Mouse (Mus musculus) bone marrow, adult 2 months (tissue): ENCODE results near the gene Zbbx.
A peak's percentile ranks its signal among the peaks of the same experiment; 100 is the strongest.

Experiments
- CTCF ChIP-seq: fragments of 200-500 bp; IDR thresholded peaks from 2 replicates; pipeline ENCODE4 v1.5.1; 2011; ENCODE audit warnings: low read length, control low read depth; ENCODE audit not compliant: control insufficient read depth, insufficient read depth
- POLR2A ChIP-seq: fragments of 200-500 bp; IDR thresholded peaks from 2 replicates; pipeline ENCODE4 v1.6.1; 2011; ENCODE audit warnings: low read depth, mild to moderate bottlenecking, control low read depth, low read length, borderline replicate concordance; ENCODE audit not compliant: control insufficient read depth

DNA sequence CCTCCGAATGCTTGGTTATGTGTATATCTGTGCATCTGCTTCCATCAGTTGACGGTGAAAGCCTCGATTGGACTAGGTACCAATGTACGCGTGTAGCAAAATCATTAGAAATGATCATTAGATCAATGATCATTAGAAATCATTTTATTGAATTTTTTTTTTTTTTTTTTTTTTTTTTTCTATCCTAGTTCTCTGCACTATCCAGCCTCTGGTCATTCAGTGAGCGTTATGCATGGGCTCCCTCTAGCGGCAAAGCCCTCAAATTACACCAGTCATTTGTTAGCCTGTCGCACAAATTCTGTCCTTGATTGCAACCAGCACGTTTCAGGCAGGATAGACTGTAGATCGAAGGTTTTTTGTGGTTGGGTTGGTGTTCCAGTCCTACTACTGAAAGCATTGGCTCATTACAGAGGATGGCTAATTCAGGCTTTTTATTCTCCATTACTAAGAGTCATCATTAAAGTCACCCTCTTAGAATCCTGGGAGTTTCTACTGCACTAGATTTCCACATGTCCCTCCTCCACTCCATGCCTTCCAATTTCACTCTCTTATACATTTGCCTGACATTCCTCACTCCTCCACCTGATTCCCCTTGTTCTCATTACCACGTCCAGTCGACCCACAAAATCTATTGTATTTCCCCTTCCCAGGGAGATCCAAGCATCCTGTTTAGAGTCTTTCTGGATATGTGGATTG is 38.1 kb upstream of the Zbbx start:
- peak; percentile 67 for TF ChIP-seq CTCF
- TF ChIP-seq POLR2A, result no peak
